Mouse (Mus musculus): Measurements from ENCODE around the gene Gm14226.

GRCm38 (mm10) chr2:154986609-154987008 is 31.5 kb upstream of the Gm14226 start:
- TF ChIP-seq EP300 (optimal IDR thresholded peaks at IDR 0.05) (no peak), CTCF (IDR thresholded peaks at IDR 0.05; ENCODE audit: low read depth) (peak; percentile 44)

All from stomach, postnatal 0 days (tissue).